In the genomic region with DNA sequence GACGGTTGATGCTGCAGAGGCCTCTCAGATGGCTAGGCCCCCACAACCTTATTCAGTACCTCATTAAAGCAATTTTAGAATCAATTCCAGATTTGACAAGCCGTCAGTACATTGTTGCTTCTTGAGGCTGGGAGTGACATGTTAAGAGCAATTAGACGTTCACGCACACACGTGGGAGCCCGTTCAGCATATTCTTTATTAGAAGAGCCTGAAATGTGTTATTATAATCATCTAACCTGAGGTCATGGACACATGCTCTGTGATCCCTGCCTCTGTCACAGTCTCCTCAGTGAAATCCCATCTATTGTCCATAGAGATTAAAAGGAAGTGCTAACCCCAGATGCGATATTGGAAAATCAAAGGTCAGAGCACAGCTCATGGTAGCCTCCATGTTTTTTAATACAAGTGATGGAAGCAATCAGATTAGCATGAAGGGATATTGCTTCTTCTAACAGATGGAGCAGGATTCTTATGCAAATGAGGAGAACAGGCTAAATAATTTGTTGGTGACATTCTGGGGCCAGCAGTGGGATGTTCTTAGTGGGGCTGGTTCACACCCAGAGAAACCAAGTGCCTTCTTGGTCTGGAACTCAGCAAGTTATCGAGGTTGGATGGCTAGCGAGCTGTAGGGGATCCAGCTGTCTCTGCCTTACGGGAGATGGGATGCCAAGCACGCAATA, we compare ENCODE assay signal across 20 mouse cellular contexts.
A peak's percentile ranks its signal among the peaks of the same experiment; 100 is the strongest.
DNase-seq lines count a peak whose midpoint lies in the region; ATAC-seq and TF ChIP-seq lines count a peak whose summit lies in the region.
"Had no signal": no experiment of that assay in that cellular context is flagged by ENCODE, and none has a peak within 500 bp of the region (broad histone marks: within the 10 kb centered on the region; RNA-seq: fewer than 3 reads in every experiment).

No protein-coding gene starts in this region.

- TF ChIP-seq EP300 in lung, postnatal 0 days (IDR thresholded peaks at IDR 0.05) = no peak

- no peak for DNase-seq in hindbrain, embryonic 10.5 days (ENCODE audit: low spot score)
- DNase-seq in hindbrain, embryonic 14.5 days (ENCODE audit: low spot score) = no peak
- no peak for DNase-seq in frontal cortex, adult 2 months (ENCODE audit: extremely low spot score in 1 of 2, low spot score in 1 of 2)
- no peak for DNase-seq in gastrocnemius, postnatal 36 days
- no peak for DNase-seq in lung, postnatal 0 days (ENCODE audit: low spot score)
- DNase-seq: adrenal gland, postnatal 14 days; cerebellum, adult 11-12 months; cerebellum, postnatal 14 days; embryo, embryonic 11 days; gastrocnemius, postnatal 14 days; thymus, postnatal 25 days had no signal

- no peak overlapping the region for H3K4me2 ChIP-seq in hindbrain, embryonic 14.5 days (replicated peaks)
- no peak overlapping the region for H3K4me2 ChIP-seq in embryonic facial prominence, embryonic 12.5 days (replicated peaks)
- no peak overlapping the region for H3K4me2 ChIP-seq in forebrain, embryonic 16.5 days (ENCODE audit: low read length)
- no peak overlapping the region for H3K4me2 ChIP-seq in midbrain, embryonic 16.5 days (ENCODE audit: low read length)
- H3K4me2 ChIP-seq in lung, postnatal 0 days (replicated peaks; ENCODE audit: low read depth, low read length) = no peak overlapping the region
- H3K4me2 ChIP-seq: intestine, embryonic 15.5 days; kidney, embryonic 15.5 days; limb, embryonic 13.5 days; neural tube, embryonic 13.5 days had no signal

- H3K4me1 ChIP-seq in hindbrain, embryonic 10.5 days (replicated peaks) = peaks cover 10% of the 10 kb centered on the region
- no peaks in the 10 kb centered on the region for H3K4me1 ChIP-seq in hindbrain, embryonic 14.5 days (replicated peaks; ENCODE audit: control insufficient read depth, insufficient read depth, low read length)
- no peaks in the 10 kb centered on the region for H3K4me1 ChIP-seq in embryonic facial prominence, embryonic 12.5 days
- H3K4me1 ChIP-seq in forebrain, embryonic 16.5 days (replicated peaks; ENCODE audit: control insufficient read depth, insufficient read depth, low read length) = peaks cover 7% of the 10 kb centered on the region
- H3K4me1 ChIP-seq in midbrain, embryonic 16.5 days (ENCODE audit: control insufficient read depth, insufficient read depth, low read length) = no peaks in the 10 kb centered on the region; the same call in 1 of the 2 replicates
- H3K4me1 ChIP-seq in lung, postnatal 0 days (ENCODE audit: insufficient read depth, low read depth, low read length) = no peaks in the 10 kb centered on the region
- H3K4me1 ChIP-seq: intestine, embryonic 15.5 days; kidney, embryonic 15.5 days; limb, embryonic 13.5 days had no signal

- WGBS in hindbrain, embryonic 10.5 days = 77% methylated on average over 11 of the region's 11 CpGs
- 57% methylated on average over 11 of the region's 11 CpGs for WGBS in hindbrain, embryonic 14.5 days
- WGBS in embryonic facial prominence, embryonic 12.5 days = 80% methylated on average over 11 of the region's 11 CpGs
- 43% methylated on average over 11 of the region's 11 CpGs for WGBS in forebrain, embryonic 16.5 days
- WGBS in midbrain, embryonic 16.5 days = 51% methylated on average over 11 of the region's 11 CpGs
- 89% methylated on average over 11 of the region's 11 CpGs for WGBS in lung, postnatal 0 days

- H3K27me3 ChIP-seq in hindbrain, embryonic 10.5 days (ENCODE audit: insufficient read depth, poor library complexity, severe bottlenecking) = no peaks in the 10 kb centered on the region
- no peaks in the 10 kb centered on the region for H3K27me3 ChIP-seq in hindbrain, embryonic 14.5 days (ENCODE audit: control insufficient read depth, insufficient read depth, low read length)
- no peaks in the 10 kb centered on the region for H3K27me3 ChIP-seq in embryonic facial prominence, embryonic 12.5 days
- H3K27me3 ChIP-seq in forebrain, embryonic 16.5 days (replicated peaks; ENCODE audit: control insufficient read depth, insufficient read depth, low read length) = no peaks in the 10 kb centered on the region
- H3K27me3 ChIP-seq in midbrain, embryonic 16.5 days (ENCODE audit: control insufficient read depth, insufficient read depth, low read depth, low read length) = no peaks in the 10 kb centered on the region
- no peaks in the 10 kb centered on the region for H3K27me3 ChIP-seq in lung, postnatal 0 days (replicated peaks; ENCODE audit: insufficient read depth, low read length)
- H3K27me3 ChIP-seq: intestine, embryonic 15.5 days; kidney, embryonic 15.5 days; limb, embryonic 13.5 days; neural tube, embryonic 13.5 days had no signal

- H3K9ac ChIP-seq in hindbrain, embryonic 14.5 days = no peak overlapping the region
- no peak overlapping the region for H3K9ac ChIP-seq in embryonic facial prominence, embryonic 12.5 days
- H3K9ac ChIP-seq in forebrain, embryonic 16.5 days (replicated peaks; ENCODE audit: low read depth, low read length) = no peak overlapping the region
- no peak overlapping the region for H3K9ac ChIP-seq in midbrain, embryonic 16.5 days (ENCODE audit: low read depth, low read length)
- no peak overlapping the region for H3K9ac ChIP-seq in lung, postnatal 0 days (replicated peaks; ENCODE audit: low read depth)
- H3K9ac ChIP-seq: intestine, embryonic 15.5 days; kidney, embryonic 15.5 days; limb, embryonic 13.5 days; liver, embryonic 14.5 days; neural tube, embryonic 13.5 days had no signal

- no peaks in the 10 kb centered on the region for H3K36me3 ChIP-seq in hindbrain, embryonic 10.5 days
- H3K36me3 ChIP-seq in hindbrain, embryonic 14.5 days (replicated peaks; ENCODE audit: control insufficient read depth, insufficient read depth) = no peaks in the 10 kb centered on the region
- H3K36me3 ChIP-seq in embryonic facial prominence, embryonic 12.5 days = no peaks in the 10 kb centered on the region
- no peaks in the 10 kb centered on the region for H3K36me3 ChIP-seq in forebrain, embryonic 16.5 days (ENCODE audit: control insufficient read depth, insufficient read depth)
- no peaks in the 10 kb centered on the region for H3K36me3 ChIP-seq in midbrain, embryonic 16.5 days (ENCODE audit: control insufficient read depth, insufficient read depth, low read length)
- no peaks in the 10 kb centered on the region for H3K36me3 ChIP-seq in lung, postnatal 0 days (ENCODE audit: insufficient read depth, low read length)
- H3K36me3 ChIP-seq: G1E; intestine, embryonic 15.5 days; kidney, embryonic 15.5 days; limb, embryonic 13.5 days; neural tube, embryonic 13.5 days had no signal

- peak overlapping the region; percentile 53; the same call in 1 of the 2 replicates for H3K27ac ChIP-seq in hindbrain, embryonic 10.5 days
- no peak overlapping the region for H3K27ac ChIP-seq in hindbrain, embryonic 14.5 days
- no peak overlapping the region for H3K27ac ChIP-seq in embryonic facial prominence, embryonic 12.5 days
- no peak overlapping the region; the same call in 1 of the 2 replicates for H3K27ac ChIP-seq in forebrain, embryonic 16.5 days (ENCODE audit: low read length)
- H3K27ac ChIP-seq in midbrain, embryonic 16.5 days (ENCODE audit: low read length) = no peak overlapping the region
- H3K27ac ChIP-seq in lung, postnatal 0 days (ENCODE audit: low read length) = no peak overlapping the region
- H3K27ac ChIP-seq: intestine, embryonic 15.5 days; kidney, embryonic 15.5 days; limb, embryonic 13.5 days; liver, embryonic 14.5 days; neural tube, embryonic 13.5 days had no signal

- TF ChIP-seq CTCF in lung, postnatal 0 days (IDR thresholded peaks at IDR 0.05) = no peak

- intact Hi-C loops in gastrocnemius, postnatal 36 days (cut with DNase I) = no loop called here

- H3K4me3 ChIP-seq in hindbrain, embryonic 10.5 days = no peak overlapping the region
- no peak overlapping the region for H3K4me3 ChIP-seq in hindbrain, embryonic 14.5 days (replicated peaks; ENCODE audit: low read length)
- no peak overlapping the region for H3K4me3 ChIP-seq in embryonic facial prominence, embryonic 12.5 days
- H3K4me3 ChIP-seq in forebrain, embryonic 16.5 days (replicated peaks; ENCODE audit: low read length) = no peak overlapping the region
- H3K4me3 ChIP-seq in midbrain, embryonic 16.5 days (ENCODE audit: low read depth, low read length) = no peak overlapping the region
- H3K4me3 ChIP-seq in lung, postnatal 0 days (ENCODE audit: low read depth, low read length) = no peak overlapping the region
- H3K4me3 ChIP-seq: intestine, embryonic 15.5 days; kidney, embryonic 15.5 days; limb, embryonic 13.5 days; neural tube, embryonic 13.5 days had no signal

- H3K9me3 ChIP-seq in hindbrain, embryonic 10.5 days = no peaks in the 10 kb centered on the region
- H3K9me3 ChIP-seq in hindbrain, embryonic 14.5 days (ENCODE audit: control insufficient read depth, low read length) = no peaks in the 10 kb centered on the region
- H3K9me3 ChIP-seq in embryonic facial prominence, embryonic 12.5 days = no peaks in the 10 kb centered on the region
- no peaks in the 10 kb centered on the region for H3K9me3 ChIP-seq in forebrain, embryonic 16.5 days (ENCODE audit: control insufficient read depth, low read length)
- H3K9me3 ChIP-seq in midbrain, embryonic 16.5 days (replicated peaks; ENCODE audit: control insufficient read depth, low read length, poor library complexity, severe bottlenecking) = no peaks in the 10 kb centered on the region
- no peaks in the 10 kb centered on the region for H3K9me3 ChIP-seq in lung, postnatal 0 days (ENCODE audit: low read length)
- H3K9me3 ChIP-seq: intestine, embryonic 15.5 days; kidney, embryonic 15.5 days; limb, embryonic 13.5 days; neural tube, embryonic 13.5 days had no signal

- no peak; the same call in 1 of the 2 replicates for ATAC-seq in hindbrain, embryonic 14.5 days (ENCODE audit: low FRiP score)
- ATAC-seq in embryonic facial prominence, embryonic 12.5 days (ENCODE audit: insufficient number of reproducible peaks, insufficient read depth, low FRiP score, low TSS enrichment) = peak; percentile 35; the same call in 1 of the 2 replicates
- ATAC-seq in forebrain, embryonic 16.5 days = peak; percentile 87
- ATAC-seq in midbrain, embryonic 16.5 days = peak; percentile 62
- ATAC-seq in lung, postnatal 0 days = no peak
- ATAC-seq: intestine, embryonic 15.5 days had no signal

Comparison
In these comparisons a context has a peak if more than half of its experiments do, and no peak if none do; other contexts are left out.
1. ATAC-seq: peak in embryonic facial prominence, embryonic 12.5 days (single experiment), forebrain, embryonic 16.5 days (single experiment) and midbrain, embryonic 16.5 days (single experiment); none in hindbrain, embryonic 14.5 days (single experiment) and lung, postnatal 0 days (single experiment).